Mouse (Mus musculus): ENCODE data around the gene Htra2.

- TF ChIP-seq CTCF (IDR thresholded peaks at IDR 0.05; ENCODE audit: low read depth, low read length) (no peak), POLR2A (IDR thresholded peaks at IDR 0.05; ENCODE audit: insufficient read depth, low read length) (no peak)
These were observed 3.7 kb upstream of the Htra2 start for GRCm38 (mm10) chr6:83058725-83059124.
